Comparison of ENCODE assay signal across 8 mouse cellular contexts in genomic region chr4:148166986-148167385, GRCm38 (mm10). TPM values are rescaled to one million over a fixed set of nuclear protein-coding genes. Genes with fewer than 3 reads are reported as not detected.
DNase-seq lines count a peak whose midpoint lies in the region; ATAC-seq lines count a peak whose summit lies in the region.

No protein-coding gene starts in this region.

- H3K27ac ChIP-seq in forebrain, embryonic 15.5 days (replicated peaks), result peak overlapping the region; percentile 54
- no peak overlapping the region for H3K27ac ChIP-seq in limb, embryonic 13.5 days
- H3K27ac ChIP-seq in midbrain, embryonic 15.5 days, result peak overlapping the region; percentile 53

- peaks cover 55% of the 10 kb centered on the region for H3K27me3 ChIP-seq in forebrain, embryonic 15.5 days
- peaks cover 90% of the 10 kb centered on the region for H3K27me3 ChIP-seq in limb, embryonic 13.5 days
- peaks cover 63% of the 10 kb centered on the region for H3K27me3 ChIP-seq in midbrain, embryonic 15.5 days (replicated peaks)

- ATAC-seq in forebrain, embryonic 15.5 days (replicated peaks), result peak; percentile 19; the same call in 1 of the 2 replicates
- ATAC-seq in limb, embryonic 13.5 days (ENCODE audit: low FRiP score, low read depth), result no peak
- no peak for ATAC-seq in midbrain, embryonic 15.5 days (replicated peaks)

- peaks cover 32% of the 10 kb centered on the region for H3K4me1 ChIP-seq in forebrain, embryonic 15.5 days
- peaks cover 28% of the 10 kb centered on the region for H3K4me1 ChIP-seq in limb, embryonic 13.5 days
- H3K4me1 ChIP-seq in midbrain, embryonic 15.5 days, result peaks cover 33% of the 10 kb centered on the region

- WGBS in forebrain, embryonic 15.5 days, result 10% methylated on average over 4 of the region's 4 CpGs
- WGBS in limb, embryonic 13.5 days, result 20% methylated on average over 4 of the region's 4 CpGs
- WGBS in midbrain, embryonic 15.5 days, result 13% methylated on average over 4 of the region's 4 CpGs

- H3K9me3 ChIP-seq in forebrain, embryonic 15.5 days, result no peaks in the 10 kb centered on the region
- no peaks in the 10 kb centered on the region for H3K9me3 ChIP-seq in limb, embryonic 13.5 days
- no peaks in the 10 kb centered on the region for H3K9me3 ChIP-seq in midbrain, embryonic 15.5 days

- peak; percentile 66 for DNase-seq in left cerebral cortex, adult 11 months (ENCODE audit: low spot score)
- DNase-seq in left cerebral cortex, adult 8-10 months (ENCODE audit: low spot score in 2 of 2), result no peak
- peak; percentile 64 for DNase-seq in cerebellum, adult 11-12 months
- DNase-seq in induced T-regulatory cell, adult 2 months (ENCODE audit: low read depth), result peak; percentile 84
- DNase-seq in testis, postnatal 10 days (ENCODE audit: low spot score), result peak; percentile 87

- peak overlapping the region; percentile 33 for H3K4me2 ChIP-seq in forebrain, embryonic 15.5 days (replicated peaks)
- H3K4me2 ChIP-seq in limb, embryonic 13.5 days (replicated peaks), result peak overlapping the region; percentile 44
- peak overlapping the region; percentile 31 for H3K4me2 ChIP-seq in midbrain, embryonic 15.5 days

- H3K36me3 ChIP-seq in forebrain, embryonic 15.5 days, result no peaks in the 10 kb centered on the region
- H3K36me3 ChIP-seq in limb, embryonic 13.5 days, result no peaks in the 10 kb centered on the region
- H3K36me3 ChIP-seq in midbrain, embryonic 15.5 days (replicated peaks), result no peaks in the 10 kb centered on the region

- H3K4me3 ChIP-seq in forebrain, embryonic 15.5 days, result peak overlapping the region; percentile 17
- H3K4me3 ChIP-seq in limb, embryonic 13.5 days, result 0 out of 2 replicates have a peak overlapping the region, but pooled peaks have one; percentile 19
- H3K4me3 ChIP-seq in midbrain, embryonic 15.5 days, result no peak overlapping the region

- H3K9ac ChIP-seq in forebrain, embryonic 15.5 days (replicated peaks), result no peak overlapping the region
- H3K9ac ChIP-seq in limb, embryonic 13.5 days, result no peak overlapping the region
- peak overlapping the region; percentile 10; the same call in 1 of the 2 replicates for H3K9ac ChIP-seq in midbrain, embryonic 15.5 days

RNA-seq across cellular contexts. Expression of gene Fbxo2, which starts 6.6 kb away (rescaled TPM):
- total RNA-seq in left cerebral cortex, adult 8-10 months (2022), result 100 to 1,000 TPM; 109 to 123 (median 113) TPM
- polyA plus RNA-seq in forebrain, embryonic 15.5 days (2015; fragmentation: Nextera tagmentation; extraction: Ambion mirVana), result 4.5 and 4.7 TPM in 2 replicates
- 5.5 and 5.9 TPM in 2 replicates for polyA plus RNA-seq in limb, embryonic 13.5 days (2015; fragmentation: Nextera tagmentation; extraction: Ambion mirVana)
- polyA plus RNA-seq in midbrain, embryonic 15.5 days (2015; fragmentation: Nextera tagmentation; extraction: Ambion mirVana), result 5.9 and 6.2 TPM in 2 replicates

RNA-seq across cellular contexts. Expression of gene Fbxo44, which starts 6.7 kb away (rescaled TPM):
- 100 to 1,000 TPM; 142 to 153 (median 149) TPM for total RNA-seq in left cerebral cortex, adult 8-10 months (2022)
- 60.7 and 64.6 TPM in 2 replicates for polyA plus RNA-seq in forebrain, embryonic 15.5 days (2015; fragmentation: Nextera tagmentation; extraction: Ambion mirVana)
- polyA plus RNA-seq in limb, embryonic 13.5 days (2015; fragmentation: Nextera tagmentation; extraction: Ambion mirVana), result 14.6 and 16.6 TPM in 2 replicates
- 93.3 and 97.6 TPM in 2 replicates for polyA plus RNA-seq in midbrain, embryonic 15.5 days (2015; fragmentation: Nextera tagmentation; extraction: Ambion mirVana)

RNA-seq across cellular contexts. Expression of gene Fbxo6, which starts 15.0 kb away (rescaled TPM):
- 10 to 100 TPM; 30.7 to 39.0 (median 36.2) TPM for total RNA-seq in left cerebral cortex, adult 8-10 months (2022)
- 15.6 and 18.0 TPM in 2 replicates for polyA plus RNA-seq in forebrain, embryonic 15.5 days (2015; fragmentation: Nextera tagmentation; extraction: Ambion mirVana)
- 11.9 and 13.0 TPM in 2 replicates for polyA plus RNA-seq in limb, embryonic 13.5 days (2015; fragmentation: Nextera tagmentation; extraction: Ambion mirVana)
- 21.6 and 21.7 TPM in 2 replicates for polyA plus RNA-seq in midbrain, embryonic 15.5 days (2015; fragmentation: Nextera tagmentation; extraction: Ambion mirVana)

RNA-seq across cellular contexts. Expression of gene Draxin, which starts 36.5 kb away (rescaled TPM):
- under 1 TPM; 0.23 to 0.38 (median 0.30) TPM for total RNA-seq in left cerebral cortex, adult 8-10 months (2022)
- polyA plus RNA-seq in forebrain, embryonic 15.5 days (2015; fragmentation: Nextera tagmentation; extraction: Ambion mirVana), result 21.2 TPM in 2 replicates
- polyA plus RNA-seq in limb, embryonic 13.5 days (2015; fragmentation: Nextera tagmentation; extraction: Ambion mirVana), result 0.76 and 0.80 TPM in 2 replicates
- 15.1 and 15.7 TPM in 2 replicates for polyA plus RNA-seq in midbrain, embryonic 15.5 days (2015; fragmentation: Nextera tagmentation; extraction: Ambion mirVana)

RNA-seq across cellular contexts. Expression of gene Mad2l2, which starts 36.8 kb away (rescaled TPM):
- 10 to 100 TPM; 15.8 to 18.8 (median 16.4) TPM for total RNA-seq in left cerebral cortex, adult 8-10 months (2022)
- 123 and 127 TPM in 2 replicates for polyA plus RNA-seq in forebrain, embryonic 15.5 days (2015; fragmentation: Nextera tagmentation; extraction: Ambion mirVana)
- 78.3 and 85.2 TPM in 2 replicates for polyA plus RNA-seq in limb, embryonic 13.5 days (2015; fragmentation: Nextera tagmentation; extraction: Ambion mirVana)
- polyA plus RNA-seq in midbrain, embryonic 15.5 days (2015; fragmentation: Nextera tagmentation; extraction: Ambion mirVana), result 99.2 and 112 TPM in 2 replicates

Comparison
In these comparisons a context has a peak if more than half of its experiments do, and no peak if none do; other contexts are left out.
1. DNase-seq: peak in left cerebral cortex, adult 11 months (single experiment), cerebellum, adult 11-12 months (single experiment), induced T-regulatory cell, adult 2 months (single experiment) and testis, postnatal 10 days (single experiment); none in left cerebral cortex, adult 8-10 months (0 of 2).
2. Peak in every context shown above with its lines, with median percentiles within 50 percentile points of each other: H3K4me2 ChIP-seq.